Comparison of ENCODE assay signal across 9 mouse cellular contexts in genomic region chr10:26078521-26079142, GRCm38 (mm10). TPM values are rescaled to one million over a fixed set of nuclear protein-coding genes. Genes with fewer than 3 reads are reported as not detected.
A peak's percentile ranks its signal among the peaks of the same experiment; 100 is the strongest.
DNase-seq lines count a peak whose midpoint lies in the region; ATAC-seq and TF ChIP-seq lines count a peak whose summit lies in the region.
"Had no signal": no experiment of that assay in that cellular context is flagged by ENCODE, and none has a peak within 500 bp of the region (broad histone marks: within the 10 kb centered on the region; RNA-seq: fewer than 3 reads in every experiment).

Tmem200a (minus strand) TSS chr10:26079052.

- no peaks in the 10 kb centered on the region for H3K9me3 ChIP-seq in heart, embryonic 16.5 days (replicated peaks; ENCODE audit: control insufficient read depth, low read length)
- no peaks in the 10 kb centered on the region for H3K9me3 ChIP-seq in neural tube, embryonic 11.5 days (ENCODE audit: control insufficient read depth, low read length)

- peak within 1 kb of the TSS; percentile 57 for H3K9ac ChIP-seq in heart, embryonic 16.5 days (ENCODE audit: low read length)
- H3K9ac ChIP-seq in liver, adult 2 months (ENCODE audit: low read depth, low read length) = no peak within 1 kb of the TSS
- H3K9ac ChIP-seq in neural tube, embryonic 11.5 days (ENCODE audit: low read length) = peak within 1 kb of the TSS; percentile 86

- no peaks in the 10 kb centered on the region for H3K36me3 ChIP-seq in heart, embryonic 16.5 days (ENCODE audit: control insufficient read depth, insufficient read depth)
- no peaks in the 10 kb centered on the region for H3K36me3 ChIP-seq in liver, adult 2 months (ENCODE audit: control insufficient read depth, insufficient read depth, low read length)
- no peaks in the 10 kb centered on the region for H3K36me3 ChIP-seq in neural tube, embryonic 11.5 days (ENCODE audit: control insufficient read depth, insufficient read depth, low read length)
- no peaks in the 10 kb centered on the region for H3K36me3 ChIP-seq in thymus, adult 2 months (ENCODE audit: control insufficient read depth, insufficient read depth, low read length)

- peak; percentile 26 for DNase-seq in urinary bladder, adult 2 months (ENCODE audit: low spot score)
- no peak for DNase-seq in urinary bladder, postnatal 10 days (ENCODE audit: low spot score)
- peak; percentile 25 for DNase-seq in fibroblast of lung, adult 2 months (ENCODE audit: low read depth)
- DNase-seq in kidney, postnatal 14 days = peak; percentile 54
- DNase-seq in liver, adult 2 months (ENCODE audit: extremely low read depth, low read depth, low spot score) = no peak
- peak; percentile 89 for DNase-seq in neural tube, embryonic 11.5 days (ENCODE audit: low spot score)
- peak; percentile 13 for DNase-seq in thymus, adult 2 months

- no peak within 1 kb of the TSS for H3K27ac ChIP-seq in heart, embryonic 16.5 days (ENCODE audit: low read length)
- no peak within 1 kb of the TSS for H3K27ac ChIP-seq in liver, adult 2 months (replicated peaks; ENCODE audit: insufficient read depth, low read depth, low read length)
- H3K27ac ChIP-seq in neural tube, embryonic 11.5 days (ENCODE audit: low read depth, low read length) = no peak within 1 kb of the TSS
- no peak within 1 kb of the TSS for H3K27ac ChIP-seq in thymus, adult 2 months (ENCODE audit: control insufficient read depth, insufficient read depth, low read length)

- no peak; the same call in 1 of the 2 replicates for ATAC-seq in heart, embryonic 16.5 days (replicated peaks; ENCODE audit: extremely low read depth, insufficient read depth, low FRiP score)
- peak; percentile 94 for ATAC-seq in neural tube, embryonic 11.5 days (ENCODE audit: insufficient read depth, low FRiP score, low TSS enrichment)

- peak within 1 kb of the TSS; percentile 94 for H3K4me2 ChIP-seq in heart, embryonic 16.5 days (ENCODE audit: low read depth, low read length)
- H3K4me2 ChIP-seq in neural tube, embryonic 11.5 days (ENCODE audit: low read depth) = peak within 1 kb of the TSS; percentile 94

- H3K79me2 ChIP-seq in liver, adult 2 months (ENCODE audit: control insufficient read depth, insufficient read depth, low read length) = no peaks in the 10 kb centered on the region

- H3K4me1 ChIP-seq in heart, embryonic 16.5 days (ENCODE audit: control insufficient read depth, insufficient read depth, low read length) = no peaks in the 10 kb centered on the region; the same call in 1 of the 2 replicates
- H3K4me1 ChIP-seq in liver, adult 2 months (ENCODE audit: control insufficient read depth, insufficient read depth, low read length) = no peaks in the 10 kb centered on the region
- no peaks in the 10 kb centered on the region for H3K4me1 ChIP-seq in neural tube, embryonic 11.5 days (ENCODE audit: control insufficient read depth, insufficient read depth, low read length)
- no peaks in the 10 kb centered on the region for H3K4me1 ChIP-seq in thymus, adult 2 months (replicated peaks; ENCODE audit: control insufficient read depth, insufficient read depth, low read length)

- 0 out of 2 replicates have a peak, but pooled peaks have one; percentile 10 for TF ChIP-seq CTCF in liver, adult 2 months (IDR thresholded peaks at IDR 0.05; ENCODE audit: low read depth, low read length)
- TF ChIP-seq CTCF in thymus, adult 2 months (IDR thresholded peaks at IDR 0.05; ENCODE audit: borderline replicate concordance, control insufficient read depth, extremely low read depth, insufficient read depth, low read length, poor library complexity) = peak; percentile 62; the same call in 1 of the 2 replicates

- peaks cover 17% of the 10 kb centered on the region for H3K27me3 ChIP-seq in heart, embryonic 16.5 days (ENCODE audit: control insufficient read depth, insufficient read depth, low read length)
- peaks cover 11% of the 10 kb centered on the region for H3K27me3 ChIP-seq in liver, adult 2 months (ENCODE audit: control insufficient read depth, insufficient read depth, low read length)
- no peaks in the 10 kb centered on the region for H3K27me3 ChIP-seq in neural tube, embryonic 11.5 days (ENCODE audit: control insufficient read depth, insufficient read depth, low read length)
- no peaks in the 10 kb centered on the region; the same call in 1 of the 2 replicates for H3K27me3 ChIP-seq in thymus, adult 2 months (ENCODE audit: control insufficient read depth, insufficient read depth, low read length)
- H3K27me3 ChIP-seq: CH12.LX had no signal

- under 1% methylated on average over 46 of the region's 46 CpGs for WGBS in heart, embryonic 16.5 days
- 1% methylated on average over 46 of the region's 46 CpGs for WGBS in liver, adult 2 months
- WGBS in neural tube, embryonic 11.5 days = under 1% methylated on average over 46 of the region's 46 CpGs
- 3% methylated on average over 46 of the region's 46 CpGs for WGBS in thymus, adult 2 months

- H3K4me3 ChIP-seq in heart, embryonic 16.5 days (ENCODE audit: low read length) = peak within 1 kb of the TSS; percentile 61
- peak within 1 kb of the TSS; percentile 20; the same call in 1 of the 2 replicates for H3K4me3 ChIP-seq in liver, adult 2 months (ENCODE audit: insufficient read depth, low read depth, low read length)
- H3K4me3 ChIP-seq in neural tube, embryonic 11.5 days (ENCODE audit: low read depth, low read length) = peak within 1 kb of the TSS; percentile 73
- H3K4me3 ChIP-seq in thymus, adult 2 months (ENCODE audit: control insufficient read depth, insufficient read depth, low read length) = peak within 1 kb of the TSS; percentile 10; the same call in 1 of the 2 replicates

- TF ChIP-seq POLR2A in liver, adult 2 months (IDR thresholded peaks at IDR 0.05; ENCODE audit: extremely low read depth, insufficient read depth, low read length) = no peak
- TF ChIP-seq POLR2A in thymus, adult 2 months (IDR thresholded peaks at IDR 0.05; ENCODE audit: control insufficient read depth, extremely low read depth, insufficient read depth, low read length, poor library complexity) = no peak

RNA-seq across cellular contexts. Expression of gene Tmem200a, which starts in this region (rescaled TPM):
- 2.3 and 3.0 TPM in 2 replicates for polyA plus RNA-seq in urinary bladder, adult 2 months (2012; rRNA removed)
- 0.63 and 1.1 TPM in 2 replicates for polyA plus RNA-seq in heart, embryonic 16.5 days (2015; fragmentation: Nextera tagmentation; extraction: Ambion mirVana)
- total RNA-seq in liver, adult 2 months (2014; rRNA removed) = 0.07 TPM in 1 of 2 replicates, not detected in the other
- not detected in 2 replicates for polyA plus RNA-seq in liver, adult 2 months (2012; rRNA removed)
- polyA plus RNA-seq in neural tube, embryonic 11.5 days (2014; fragmentation: Nextera tagmentation; extraction: Ambion mirVana) = 14.8 and 15.0 TPM in 2 replicates
- 0.10 and 0.11 TPM in 2 replicates for polyA plus RNA-seq in thymus, adult 2 months (2012; rRNA removed)
- total RNA-seq: CH12.LX had no signal

Comparison
In these comparisons a context has a peak if more than half of its experiments do, and no peak if none do; other contexts are left out.
1. DNase-seq: peak in urinary bladder, adult 2 months (single experiment), fibroblast of lung, adult 2 months (single experiment), kidney, postnatal 14 days (single experiment) and neural tube, embryonic 11.5 days (single experiment); none in urinary bladder, postnatal 10 days (single experiment) and liver, adult 2 months (single experiment).
2. Peak in DNase-seq and H3K4me3 ChIP-seq in thymus, adult 2 months; RNA of the gene not detected or under 1 TPM.
3. H3K4me3 ChIP-seq: peak in every context shown above with its lines; median percentile 73 in neural tube, embryonic 11.5 days; 61 in heart, embryonic 16.5 days; 20 in liver, adult 2 months; 10 in thymus, adult 2 months.